Mouse (Mus musculus) cerebellum, adult 2 months (tissue): ENCODE results near the gene Ankdd1a.

ENCODE experiments used
- CTCF ChIP-seq: fragments of 200-500 bp; IDR thresholded peaks from 2 replicates; pipeline ENCODE4 v1.5.1; 2011; ENCODE audit warnings: low read depth, mild to moderate bottlenecking, control low read depth, low read length, moderate library complexity, borderline replicate concordance; ENCODE audit not compliant: insufficient read depth
- POLR2A ChIP-seq: fragments of 200-500 bp; IDR thresholded peaks from 2 replicates; pipeline ENCODE4 v1.6.1; 2011; ENCODE audit warnings: low read length, control low read depth, borderline replicate concordance; ENCODE audit not compliant: insufficient read depth

DNA sequence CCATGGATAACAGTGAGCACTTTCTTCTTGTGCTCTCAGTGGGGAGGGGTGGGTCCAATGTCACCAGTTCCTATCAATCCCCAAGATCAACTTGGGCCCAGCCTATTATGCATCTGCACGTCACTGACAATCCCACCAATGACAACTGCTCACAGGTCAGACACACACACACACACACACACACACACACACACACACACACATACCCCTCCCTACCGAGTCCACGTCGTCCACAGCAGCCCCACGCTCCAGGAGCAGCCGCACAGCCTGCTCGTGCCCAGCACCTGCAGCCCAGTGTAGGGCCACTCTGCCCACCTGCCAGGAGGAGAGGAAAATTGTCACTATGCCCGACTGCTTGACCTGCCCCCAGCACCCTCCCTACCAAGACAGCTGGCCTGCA is 5.6 kb downstream of the Ankdd1a start:
- TF ChIP-seq POLR2A (no peak), CTCF (no peak)
